Mouse (Mus musculus) lung, embryonic 14.5 days (tissue): ENCODE measurements around the gene Pak6. TPM values are rescaled to one million over a fixed set of nuclear protein-coding genes. Genes with fewer than 3 reads are reported as not detected.

Experiments
- ATAC-seq: fragments of 200-750 bp; cut with Nextera tagmentation; 2 replicates; pipeline ENCODE4 v1.8.0; 2017; ENCODE audit warnings: mild to moderate bottlenecking, moderate TSS enrichment, moderate library complexity; ENCODE audit not compliant: insufficient read depth
- DNase-seq: peaks from one replicate; pipeline ENCODE4 v3.0.0-alpha.2; 2015
- H3K27ac ChIP-seq: fragments of 300-500 bp; sonication (generic); 2 replicates; pipeline ENCODE4 v1.5.1; 2014; ENCODE audit warnings: low read depth, mild to moderate bottlenecking, moderate library complexity
- H3K27me3 ChIP-seq: fragments of 300-500 bp; sonication (generic); 2 replicates; pipeline ENCODE4 v1.6.1; 2014; ENCODE audit warnings: low read length, control low read depth; ENCODE audit not compliant: insufficient read depth
- H3K36me3 ChIP-seq: fragments of 300-500 bp; sonication (generic); 2 replicates; pipeline ENCODE4 v1.6.1; 2014; ENCODE audit warnings: control low read depth; ENCODE audit not compliant: insufficient read depth
- H3K4me1 ChIP-seq: fragments of 300-500 bp; sonication (generic); 2 replicates; pipeline ENCODE4 v1.6.1; 2014; ENCODE audit warnings: antibody characterized with exemption, control low read depth; ENCODE audit not compliant: insufficient read depth
- H3K4me2 ChIP-seq: fragments of 300-500 bp; sonication (generic); 2 replicates; pipeline ENCODE4 v1.6.1; 2014; ENCODE audit warnings: mild to moderate bottlenecking
- H3K4me3 ChIP-seq: fragments of 300-500 bp; sonication (generic); 2 replicates; pipeline ENCODE4 v1.5.1; 2014; ENCODE audit warnings: low read depth, low read length
- H3K9ac ChIP-seq: fragments of 300-500 bp; sonication (generic); 2 replicates; pipeline ENCODE4 v1.6.1; 2014
- H3K9me3 ChIP-seq: fragments of 300-500 bp; sonication (generic); 2 replicates; pipeline ENCODE4 v1.6.1; 2016; ENCODE audit warnings: low read depth, low read length, control low read depth
- CTCF ChIP-seq: IDR thresholded peaks from 2 replicates; pipeline ENCODE4 v1.5.1; 2016; ENCODE audit warnings: antibody characterized with exemption, low read depth
- WGBS: fragments of 180-500 bp; shearing (Covaris S2); extraction: QIAGEN DNeasy Blood & Tissue Kit; methylation state at CpG from one replicate; pipeline ENCODE4 v1.1.7; 2014; 5-methylcytosine and 5-hydroxymethylcytosine counted together
- polyA plus RNA-seq: library from polyadenylated mRNA; unstranded; fragments of >200 nt; fragmentation: Nextera tagmentation; extraction: Ambion mirVana; gene quantifications from 2 replicates; pipeline ENCODE4 v1.2.1, GENCODE M21; 2014

The Pak6 gene
- 0.93 and 0.95 TPM in 2 replicates for polyA plus RNA-seq

DNA sequence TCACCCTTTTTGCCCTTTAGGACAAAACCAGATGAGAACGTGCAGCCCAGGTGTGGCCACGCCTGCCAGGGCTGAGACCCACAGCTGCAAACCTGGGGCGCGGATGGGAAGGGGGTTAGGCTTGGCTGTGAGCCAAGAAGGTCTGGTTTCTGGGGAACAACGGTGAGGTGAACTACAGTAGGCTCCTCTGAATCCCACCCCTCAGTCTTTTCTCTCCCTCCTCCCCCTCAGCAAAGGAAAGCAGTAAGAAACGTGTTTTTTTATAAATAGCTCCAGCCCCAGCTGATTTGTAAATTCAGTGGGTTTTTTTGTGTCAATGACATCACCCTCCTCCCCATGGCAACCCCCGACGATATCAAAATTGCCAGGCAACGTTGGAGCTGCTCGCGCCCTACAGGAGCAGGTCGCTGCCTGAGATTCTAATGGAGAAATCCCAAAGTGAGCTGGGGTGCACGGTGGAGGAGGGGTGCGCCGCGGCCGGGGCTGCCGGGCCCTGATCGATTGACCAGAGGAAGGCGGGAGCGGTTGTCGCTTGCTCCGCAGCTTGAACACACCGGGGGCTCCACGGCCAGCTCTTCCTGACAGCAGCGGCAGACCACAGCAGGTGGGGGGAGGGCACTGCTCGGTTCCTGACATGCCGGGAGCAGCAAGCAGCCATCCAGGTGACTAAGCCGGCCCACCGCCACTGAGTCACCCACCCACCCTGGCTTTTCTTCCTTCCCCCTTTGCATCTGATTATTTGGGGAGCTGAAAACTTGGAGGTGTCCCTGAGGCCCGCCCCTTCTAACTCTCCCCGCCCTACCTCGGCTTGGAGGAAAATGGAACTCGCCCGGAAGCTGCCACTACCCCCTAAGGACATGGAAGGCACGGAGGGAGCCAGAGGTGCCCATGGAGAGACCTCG, at the start of gene Pak6:
Gene Pak6, plus strand, starts transcription at position 402 of the 902 bp plus-strand sequence.
- no peak within 1 kb of the TSS for H3K27ac ChIP-seq
- no peak for TF ChIP-seq CTCF
- peak within 1 kb of the TSS; percentile 43; the same call in 1 of the 2 replicates for H3K9ac ChIP-seq
- H3K27me3 ChIP-seq: peaks cover 21% of the 10 kb centered on the region
- no peaks in the 10 kb centered on the region for H3K9me3 ChIP-seq
- peaks cover 9% of the 10 kb centered on the region; the same call in 1 of the 2 replicates for H3K4me1 ChIP-seq
- H3K4me3 ChIP-seq: peak within 1 kb of the TSS; percentile 40
- no peaks in the 10 kb centered on the region for H3K36me3 ChIP-seq
- 1% methylated on average over 37 of the region's 37 CpGs for WGBS
- 0 out of 2 replicates have a peak, but pooled peaks have one; percentile 18 for ATAC-seq
- DNase-seq: peak; percentile 49
- H3K4me2 ChIP-seq: peak within 1 kb of the TSS; percentile 73

DNA sequence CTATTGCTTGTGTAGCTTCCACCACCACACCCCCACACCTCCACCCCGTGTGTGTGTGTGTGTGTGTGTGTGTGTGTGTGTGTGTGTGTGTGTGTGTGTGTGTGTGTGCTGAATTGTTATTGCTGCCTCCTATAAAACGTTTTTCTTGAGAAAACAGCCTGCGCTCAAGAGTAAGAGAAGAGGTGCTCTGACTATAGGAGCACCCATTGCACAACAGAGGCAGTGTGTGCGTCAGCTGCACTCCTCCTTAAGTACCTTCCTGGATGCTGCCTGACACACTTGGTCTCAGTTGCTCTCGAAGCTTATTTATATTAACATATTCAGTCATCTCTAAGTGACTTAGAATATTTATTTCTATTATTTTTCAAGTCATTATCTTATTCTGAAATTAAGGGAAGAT, 45.1 kb upstream of the Pak6 start:
- TF ChIP-seq CTCF: no peak

DNA sequence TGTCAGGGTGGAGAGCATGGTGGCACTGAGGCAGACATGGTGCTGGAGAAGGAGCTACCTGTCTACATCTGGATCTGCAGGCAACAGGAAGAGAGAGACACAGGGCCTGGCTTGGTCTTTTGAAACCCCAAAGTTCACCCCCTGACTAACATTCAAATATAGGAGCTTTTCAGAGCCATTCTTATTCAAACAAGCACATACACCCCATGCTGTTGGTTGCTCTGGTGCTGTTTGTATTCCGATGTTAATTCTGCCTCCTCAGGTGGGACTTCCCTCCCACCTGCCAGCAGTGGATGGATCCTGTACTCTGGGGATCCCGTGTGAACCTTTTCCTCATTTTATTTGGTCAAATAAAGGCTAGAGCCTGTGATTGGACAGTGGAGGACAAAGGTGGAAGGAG, 43.0 kb upstream of the Pak6 start:
- DNase-seq (no peak), ATAC-seq (no peak)
- peaks cover 93% of the 10 kb centered on the region for H3K36me3 ChIP-seq
- H3K9ac ChIP-seq: no peak overlapping the region
- TF ChIP-seq CTCF: no peak
- no peak overlapping the region for H3K27ac ChIP-seq
- no peaks in the 10 kb centered on the region for H3K4me1 ChIP-seq
- 76% methylated on average over 2 of the region's 2 CpGs for WGBS
- H3K4me2 ChIP-seq: no peak overlapping the region
- no peaks in the 10 kb centered on the region for H3K27me3 ChIP-seq
- H3K9me3 ChIP-seq: no peaks in the 10 kb centered on the region
- H3K4me3 ChIP-seq: no peak overlapping the region

More for the DNA sequence above, 45.1 kb upstream of the Pak6 start:
- ATAC-seq: no peak
- H3K4me1 ChIP-seq: no peaks in the 10 kb centered on the region
- H3K27me3 ChIP-seq: no peaks in the 10 kb centered on the region
- WGBS: 81% methylated on average over 5 of the region's 5 CpGs
- no peak overlapping the region for H3K4me3 ChIP-seq
- DNase-seq: no peak
- H3K36me3 ChIP-seq: peaks cover 97% of the 10 kb centered on the region
- no peak overlapping the region for H3K9ac ChIP-seq
- H3K27ac ChIP-seq: no peak overlapping the region
- no peak overlapping the region for H3K4me2 ChIP-seq
- no peaks in the 10 kb centered on the region for H3K9me3 ChIP-seq

DNA sequence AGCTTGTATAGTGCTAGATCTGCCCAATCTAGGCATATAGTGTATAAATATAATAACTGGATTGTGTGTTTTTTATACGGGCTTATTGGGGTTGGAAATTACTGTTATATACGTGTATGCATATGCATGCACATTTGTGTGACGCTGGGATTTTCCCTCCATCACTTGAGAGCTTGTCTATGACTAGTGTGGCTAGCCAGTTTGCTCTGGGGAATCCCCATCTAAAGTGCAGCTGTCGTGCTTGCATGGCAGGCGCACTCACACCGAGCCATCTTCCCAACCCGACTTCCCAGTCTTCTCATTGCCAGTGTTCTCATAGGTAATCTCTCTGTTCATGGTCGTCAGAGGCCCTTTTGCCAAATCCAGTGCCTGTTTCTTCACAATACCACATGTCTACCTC, 42.5 kb upstream of the Pak6 start:
- no peaks in the 10 kb centered on the region for H3K9me3 ChIP-seq
- no peak overlapping the region for H3K4me2 ChIP-seq
- ATAC-seq (no peak), DNase-seq (no peak)
- H3K27ac ChIP-seq: no peak overlapping the region
- no peaks in the 10 kb centered on the region for H3K4me1 ChIP-seq
- peaks cover 93% of the 10 kb centered on the region for H3K36me3 ChIP-seq
- no peak for TF ChIP-seq CTCF
- no peak overlapping the region for H3K9ac ChIP-seq
- H3K27me3 ChIP-seq: no peaks in the 10 kb centered on the region
- no peak overlapping the region for H3K4me3 ChIP-seq
- 82% methylated on average over 8 of the region's 8 CpGs for WGBS

DNA sequence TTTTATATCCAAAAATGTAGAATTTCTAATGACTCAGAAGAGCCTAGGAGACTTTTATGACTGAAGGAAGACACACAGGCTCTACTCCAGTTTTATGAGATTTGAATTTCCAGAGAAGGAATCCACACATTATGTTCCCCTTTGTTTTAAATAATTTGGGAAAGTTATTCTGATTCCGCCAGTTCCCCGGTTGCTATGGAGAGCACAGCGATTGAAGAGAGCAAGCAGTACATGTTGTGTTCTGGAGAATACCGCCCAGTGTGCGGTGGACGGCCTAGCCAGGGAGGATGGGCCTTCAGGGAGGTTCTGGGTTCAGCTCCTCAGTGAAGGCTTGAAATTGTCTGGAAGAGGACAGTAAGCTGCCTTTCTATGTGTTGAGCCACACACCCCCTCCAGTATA, 33.8 kb upstream of the Pak6 start:
- DNase-seq (no peak), ATAC-seq (no peak)
- Histone ChIP-seq H3K27ac (no peak overlapping the region), H3K36me3 (peaks cover 95% of the 10 kb centered on the region), H3K4me3 (no peak overlapping the region), H3K9ac (no peak overlapping the region), H3K4me2 (no peak overlapping the region), H3K4me1 (no peaks in the 10 kb centered on the region), H3K27me3 (no peaks in the 10 kb centered on the region), H3K9me3 (no peaks in the 10 kb centered on the region)
- no peak for TF ChIP-seq CTCF
- WGBS: 95% methylated on average over 6 of the region's 6 CpGs

DNA sequence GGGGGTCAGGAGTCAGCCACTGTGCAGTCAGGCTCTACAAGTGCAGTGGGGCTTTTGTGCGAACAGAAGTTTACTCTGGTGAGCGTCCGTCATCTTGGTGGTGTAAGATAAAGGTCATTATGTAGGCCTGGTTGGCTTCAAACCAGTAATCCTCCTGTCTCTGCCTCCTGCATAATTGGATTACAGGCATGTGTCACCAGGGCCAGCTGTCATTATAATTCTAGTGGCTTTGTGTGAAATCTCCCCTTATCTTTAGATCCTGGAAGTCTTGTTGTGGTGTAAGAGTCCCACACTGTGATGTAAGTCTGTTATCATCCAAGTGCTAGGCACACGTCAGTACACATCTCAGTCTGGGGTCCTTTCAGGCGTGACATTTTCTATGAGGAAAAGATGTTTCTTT, 29.7 kb upstream of the Pak6 start:
- Histone ChIP-seq H3K36me3 (peaks cover 100% of the 10 kb centered on the region), H3K9me3 (no peaks in the 10 kb centered on the region), H3K4me2 (no peak overlapping the region), H3K4me3 (no peak overlapping the region), H3K27ac (no peak overlapping the region), H3K9ac (no peak overlapping the region), H3K4me1 (no peaks in the 10 kb centered on the region), H3K27me3 (no peaks in the 10 kb centered on the region)
- no peak for TF ChIP-seq CTCF
- 77% methylated on average over 5 of the region's 5 CpGs for WGBS
- DNase-seq: no peak
- no peak for ATAC-seq

DNA sequence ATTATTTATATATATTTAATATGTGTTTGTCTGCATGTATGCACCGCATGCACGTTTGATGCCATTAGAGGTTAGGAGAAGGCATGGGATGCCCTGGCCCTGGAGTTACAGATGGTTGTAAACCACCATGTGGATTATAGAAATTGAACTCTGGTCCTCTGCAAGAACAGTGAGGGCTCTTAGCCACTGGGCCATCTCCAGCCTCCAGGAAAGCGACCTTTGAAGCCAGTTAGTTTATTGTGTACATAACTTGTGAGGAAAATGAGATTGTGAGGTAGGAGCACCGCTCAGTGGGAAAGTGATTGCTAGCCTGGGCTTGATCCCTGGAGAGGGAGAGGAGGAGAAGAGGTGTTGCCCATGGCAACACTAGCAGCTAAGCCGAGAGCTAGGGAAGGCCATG, 25.8 kb upstream of the Pak6 start:
- H3K9me3 ChIP-seq: no peaks in the 10 kb centered on the region
- 75% methylated on average over 5 of the region's 5 CpGs for WGBS
- no peak overlapping the region for H3K27ac ChIP-seq
- no peaks in the 10 kb centered on the region for H3K27me3 ChIP-seq
- no peak for TF ChIP-seq CTCF
- no peak for DNase-seq
- no peak overlapping the region for H3K9ac ChIP-seq
- H3K4me3 ChIP-seq: no peak overlapping the region
- H3K36me3 ChIP-seq: peaks cover 99% of the 10 kb centered on the region
- no peaks in the 10 kb centered on the region for H3K4me1 ChIP-seq
- no peak overlapping the region for H3K4me2 ChIP-seq
- ATAC-seq: no peak
